Mouse (Mus musculus) heart, postnatal 14 days (tissue): ENCODE results near the gene Hdac9. TPM values are rescaled to one million over a fixed set of nuclear protein-coding genes. Genes with fewer than 3 reads are reported as not detected.

Experiments used
- DNase-seq, 2 experiments: peaks; one replicate each; pipeline ENCODE4 v3.0.0; 2021 to 2022
- intact Hi-C: fragments of 180-260 bp; cut with DNase I; formaldehyde crosslinking; loops from one replicate; pipeline ENCODE4 v1.15.1; 2025
- total RNA-seq, 2 experiments: library from RNA; stranded (reverse); gene quantifications; 2 replicates each; pipeline ENCODE4 v1.2.3; 2021

Gene Hdac9
- total RNA-seq, 2 experiments from 2014 or later, result 17.0 to 21.0 TPM

DNA sequence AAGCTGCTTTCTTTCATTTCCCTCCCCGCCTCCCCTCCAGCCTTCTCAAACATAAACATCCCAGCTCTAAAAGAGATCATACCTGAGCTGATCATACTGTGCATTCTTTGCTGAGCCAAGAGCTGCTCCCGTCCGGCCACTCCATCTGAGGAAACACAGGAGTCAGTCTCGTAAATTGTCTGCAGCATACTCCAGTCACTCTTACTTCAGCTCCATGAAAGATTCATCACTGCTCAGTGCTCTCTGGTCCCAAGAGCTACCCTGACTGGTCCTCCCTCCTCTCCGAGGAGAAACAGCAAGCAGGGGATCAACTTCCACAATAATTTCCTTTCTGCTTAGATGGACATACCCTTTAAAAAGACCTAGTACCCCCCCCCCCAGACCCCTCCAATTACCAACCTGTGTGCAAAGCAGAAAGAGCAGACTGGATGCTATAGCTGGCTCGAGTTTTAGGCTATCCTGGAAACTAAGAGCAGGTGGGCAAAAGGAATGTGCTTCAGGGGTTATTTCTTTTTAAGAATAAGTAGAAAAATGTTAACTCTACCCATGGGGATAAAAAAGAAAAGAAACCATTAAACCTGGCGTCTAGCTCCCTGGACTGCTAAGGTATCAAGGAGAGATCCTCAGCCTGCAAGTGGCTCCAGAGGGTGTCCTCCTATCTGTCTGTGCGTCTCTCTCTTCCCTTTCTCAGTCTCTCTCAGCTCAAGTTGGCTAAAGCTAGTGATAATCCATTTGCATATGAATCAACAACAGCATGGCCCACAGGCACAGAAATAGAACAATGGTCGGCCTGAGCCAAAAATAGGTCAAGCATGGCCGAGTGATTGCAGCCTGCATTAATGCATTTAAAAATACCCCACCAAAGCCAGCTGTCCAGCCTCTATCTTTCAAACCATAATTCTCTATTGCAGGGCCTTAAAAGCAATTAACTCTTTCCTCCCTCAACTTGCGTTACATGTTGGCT, 388.4 kb downstream of the Hdac9 start:
- intact Hi-C loops, result loop anchor here (2.0 to 5.0 kb wide), 2 partner anchors 41 to 82 kb away; no protein-coding TSS in a partner anchor
- peak; percentile 35 to 48 for DNase-seq

GRCm38 (mm10) chr12:34527761-34528160, 389.1 kb downstream of the Hdac9 start:
- intact Hi-C loops, result loop anchor here (2.0 to 5.0 kb wide), 2 partner anchors 40 to 81 kb away; no protein-coding TSS in a partner anchor

DNA sequence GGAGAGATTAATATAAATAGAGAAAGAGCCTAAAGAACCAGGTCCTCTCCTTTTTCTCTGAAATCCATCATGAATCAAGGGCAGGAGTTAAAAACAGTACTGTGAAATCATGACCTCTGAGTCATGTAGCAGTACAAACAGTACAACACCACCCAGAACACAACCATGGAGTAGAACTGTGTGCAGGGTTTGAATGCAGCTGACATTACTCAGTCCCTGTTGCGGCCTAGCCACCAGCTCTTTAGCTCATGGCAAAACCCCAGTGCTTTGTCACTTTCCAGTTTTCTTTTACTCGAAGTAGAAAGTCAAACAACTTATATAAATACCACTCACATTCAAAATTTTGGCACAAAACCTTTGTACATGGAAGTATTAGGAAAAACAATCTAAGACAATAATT, 395.4 kb downstream of the Hdac9 start:
- intact Hi-C loops, result no loop called here
- no peak for DNase-seq

More at GRCm38 (mm10) chr12:34527761-34528160, 389.1 kb downstream of the Hdac9 start:
- DNase-seq, result no peak

DNA sequence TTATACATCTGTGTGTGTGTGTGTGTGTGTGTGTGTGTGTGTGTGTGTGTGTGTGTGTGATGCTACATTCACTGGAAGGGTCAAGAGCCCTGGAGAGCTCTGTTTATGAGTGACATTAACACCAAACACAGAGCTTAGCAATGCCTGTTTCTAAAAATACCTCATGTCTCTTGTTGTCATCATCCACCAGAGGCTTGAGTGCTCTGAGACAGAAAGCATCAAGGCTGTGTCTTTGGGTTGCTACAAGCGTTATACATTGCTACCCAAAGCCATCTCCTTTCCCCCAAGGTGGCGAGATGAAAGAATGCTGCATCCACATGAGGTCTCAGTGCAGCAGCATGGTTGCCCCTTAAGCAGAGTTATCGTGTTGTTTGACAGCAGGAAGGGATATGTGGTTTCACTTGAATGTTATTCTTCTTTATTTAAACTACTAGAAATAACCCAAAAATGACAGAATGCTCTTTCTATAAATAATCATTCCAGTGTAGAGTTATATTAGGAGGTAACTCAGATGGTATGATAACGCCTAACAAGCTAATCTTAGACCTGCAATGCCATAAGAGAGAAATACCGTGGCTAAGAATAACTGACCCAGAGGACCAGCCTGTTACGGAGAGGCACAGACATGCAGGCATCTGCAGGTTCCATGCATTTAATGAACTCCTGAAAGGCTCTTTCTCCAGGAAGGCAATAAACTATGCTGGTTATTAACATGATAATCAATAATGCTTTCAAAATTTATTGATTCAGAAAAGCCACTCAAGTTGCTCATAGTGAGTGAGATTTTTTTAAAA, 399.9 kb downstream of the Hdac9 start:
- intact Hi-C loops, result no loop called here
- DNase-seq, result no peak

GRCm38 (mm10) chr12:34506345-34506744, 410.6 kb downstream of the Hdac9 start:
- intact Hi-C loops, result no loop called here

DNA sequence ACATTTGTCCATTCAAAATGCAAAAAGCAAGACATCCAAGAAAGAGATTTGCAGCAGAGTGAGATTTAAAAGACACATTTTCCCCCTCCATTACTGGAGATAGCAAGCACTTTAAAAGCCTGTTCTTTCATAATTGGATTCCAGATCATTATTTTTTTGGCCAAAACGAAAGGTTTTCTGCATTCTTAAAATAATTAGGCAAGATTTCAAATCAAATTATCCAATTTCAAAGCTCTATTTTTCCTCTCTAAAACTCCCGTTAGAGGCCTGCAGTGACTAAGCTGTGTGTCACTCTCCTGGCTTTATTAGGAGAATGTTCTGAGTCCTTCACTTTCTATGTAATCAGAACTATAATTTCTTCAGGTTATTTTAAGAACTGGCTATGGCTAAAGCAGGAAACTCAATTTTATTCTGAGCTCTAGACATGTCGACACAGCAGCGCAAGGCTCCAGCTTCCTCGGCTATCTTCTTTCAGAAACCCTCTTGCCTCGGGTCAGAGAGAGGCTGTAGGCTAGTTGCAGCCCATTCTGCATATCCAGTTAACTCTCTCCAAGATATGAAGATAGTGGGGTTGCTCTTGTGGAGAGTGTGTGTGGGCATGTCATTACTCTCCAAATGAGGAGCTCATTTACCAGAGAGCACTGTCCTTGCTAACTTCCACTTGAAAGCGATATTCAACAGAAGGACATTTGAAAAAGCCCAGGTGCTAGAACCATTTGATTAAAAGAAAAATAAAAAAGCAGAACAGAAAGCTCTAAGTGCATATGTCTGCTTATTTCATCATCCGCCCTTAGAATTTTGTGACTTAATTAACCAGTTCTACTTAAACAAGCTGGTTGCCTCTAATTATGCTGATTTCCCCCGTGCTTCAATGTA, 417.9 kb downstream of the Hdac9 start:
- intact Hi-C loops, result no loop called here
- DNase-seq, result no peak

More at GRCm38 (mm10) chr12:34506345-34506744, 410.6 kb downstream of the Hdac9 start:
- no peak for DNase-seq

DNA sequence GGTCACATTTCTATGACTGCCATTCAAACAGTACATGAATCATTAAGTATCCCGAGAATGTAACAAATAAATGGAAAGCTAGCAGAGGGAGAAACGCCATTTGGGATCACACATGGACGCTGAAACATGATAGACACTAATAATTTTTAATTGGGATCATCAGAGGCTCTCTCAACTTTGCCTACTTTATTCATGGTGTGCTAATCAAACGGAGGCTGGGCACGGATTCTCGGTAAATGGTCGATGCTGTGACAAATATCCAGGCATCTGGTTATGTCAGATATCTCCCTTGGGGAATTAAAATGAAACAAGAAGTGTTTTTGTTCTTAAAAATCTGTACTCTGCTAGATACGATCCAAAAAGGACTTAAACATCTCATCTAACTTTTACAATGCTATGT, 418.6 kb downstream of the Hdac9 start:
- no peak for DNase-seq
- intact Hi-C loops, result no loop called here

- intact Hi-C loops, result no loop called here
- DNase-seq, result no peak
Measured at GRCm38 (mm10) chr12:34497702-34498101, 419.2 kb downstream of the Hdac9 start.

DNA sequence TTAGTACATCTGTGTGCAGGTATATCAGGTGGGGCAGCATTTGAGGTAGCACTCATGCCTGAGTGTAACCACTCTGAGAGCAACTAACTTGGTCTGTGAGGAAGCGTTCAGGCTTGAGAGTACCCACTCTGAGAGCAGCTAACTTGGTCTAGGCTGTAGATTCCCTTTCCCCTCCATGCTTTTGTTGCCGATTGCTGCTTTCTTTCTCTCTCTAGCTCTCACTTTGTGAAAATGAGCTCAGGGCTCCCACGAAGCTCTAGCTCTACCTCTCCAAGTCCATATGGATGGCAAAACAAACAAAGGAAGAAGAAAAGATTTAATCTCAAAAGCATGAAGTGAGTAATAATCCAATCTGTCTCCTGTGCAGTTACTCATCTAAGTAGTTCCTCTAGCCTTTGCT, 421.0 kb downstream of the Hdac9 start:
- intact Hi-C loops, result no loop called here
- DNase-seq, result no peak

GRCm38 (mm10) chr12:34489629-34490028, 427.3 kb downstream of the Hdac9 start:
- DNase-seq, result no peak
- intact Hi-C loops, result loop anchor here (5.0 kb wide), 1 partner anchor 38 kb away; no protein-coding TSS in a partner anchor

DNA sequence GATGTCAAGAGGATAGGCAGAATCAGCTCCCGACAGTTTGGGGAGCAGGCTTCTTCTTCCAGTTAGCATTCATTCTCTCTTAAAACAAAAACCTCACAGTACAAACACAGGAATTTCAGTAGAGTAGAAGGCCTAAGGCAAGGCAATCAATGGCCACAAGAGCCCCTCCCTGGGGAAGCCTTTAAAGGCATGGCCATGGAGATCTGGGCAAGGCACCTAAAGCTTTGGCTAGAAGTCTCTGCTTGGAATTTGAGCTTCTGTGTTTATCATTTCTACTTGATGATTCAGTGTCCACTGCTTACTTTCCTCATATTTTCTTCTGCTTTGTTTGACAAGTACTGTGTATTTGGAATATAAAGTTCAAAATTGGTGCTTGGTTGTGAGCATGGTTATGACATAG, 429.2 kb downstream of the Hdac9 start:
- intact Hi-C loops, result loop anchor here (5.0 kb wide), 1 partner anchor 40 kb away; no protein-coding TSS in a partner anchor
- DNase-seq, result no peak

DNA sequence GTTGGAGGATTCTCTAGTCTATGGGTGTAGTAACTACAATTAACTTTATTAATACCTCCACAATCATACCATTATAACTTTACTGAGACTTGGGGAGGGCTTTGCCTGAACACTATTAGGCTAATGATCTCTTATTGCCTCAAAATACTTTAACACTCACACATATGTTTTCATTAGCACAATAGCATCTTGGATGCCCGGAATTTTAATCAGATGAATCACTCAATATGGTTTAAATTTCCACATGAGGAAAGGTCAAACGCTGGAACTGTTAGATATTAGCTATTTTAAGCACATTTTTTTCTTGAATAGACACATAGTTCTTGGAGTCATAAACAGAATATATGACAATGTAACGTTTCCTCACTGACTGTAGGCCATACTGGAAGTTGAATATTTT, 429.9 kb downstream of the Hdac9 start:
- DNase-seq, result no peak
- intact Hi-C loops, result loop anchor here (5.0 kb wide), 1 partner anchor 40 kb away; no protein-coding TSS in a partner anchor

- intact Hi-C loops, result loop anchor here (5.0 kb wide), 1 partner anchor 41 kb away; no protein-coding TSS in a partner anchor
- no peak for DNase-seq
Measured at GRCm38 (mm10) chr12:34486016-34486415, 430.9 kb downstream of the Hdac9 start.

GRCm38 (mm10) chr12:34481702-34482101, 435.2 kb downstream of the Hdac9 start:
- no peak for DNase-seq
- intact Hi-C loops, result no loop called here

GRCm38 (mm10) chr12:34472949-34473651, 443.8 kb downstream of the Hdac9 start:
- no peak for DNase-seq
- intact Hi-C loops, result no loop called here

- intact Hi-C loops, result no loop called here
- peak; percentile 8 to 26 for DNase-seq
Measured at GRCm38 (mm10) chr12:34472542-34472941, 444.4 kb downstream of the Hdac9 start.

- intact Hi-C loops, result no loop called here
- no peak for DNase-seq
Measured at GRCm38 (mm10) chr12:34461728-34462127, 455.2 kb downstream of the Hdac9 start.

DNA sequence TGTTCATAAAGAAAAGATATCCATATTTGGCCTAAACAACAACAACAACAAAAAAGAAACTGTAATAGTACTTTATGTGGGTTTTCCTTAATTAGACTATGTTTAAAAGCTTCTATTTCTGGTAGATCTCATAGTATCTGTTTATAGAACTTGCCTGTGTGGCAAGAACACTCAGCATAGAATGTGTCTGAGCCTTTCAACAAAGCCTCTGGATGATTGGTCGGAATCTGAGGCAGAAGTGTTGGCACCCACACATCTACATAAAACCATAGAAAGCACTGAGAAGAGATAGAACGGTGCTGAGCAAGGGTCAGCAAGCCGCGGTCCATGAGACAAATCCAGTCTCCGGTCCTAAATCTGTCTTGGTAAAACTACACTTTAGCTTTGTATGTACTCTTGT, 464.3 kb downstream of the Hdac9 start:
- no peak for DNase-seq
- intact Hi-C loops, result no loop called here

DNA sequence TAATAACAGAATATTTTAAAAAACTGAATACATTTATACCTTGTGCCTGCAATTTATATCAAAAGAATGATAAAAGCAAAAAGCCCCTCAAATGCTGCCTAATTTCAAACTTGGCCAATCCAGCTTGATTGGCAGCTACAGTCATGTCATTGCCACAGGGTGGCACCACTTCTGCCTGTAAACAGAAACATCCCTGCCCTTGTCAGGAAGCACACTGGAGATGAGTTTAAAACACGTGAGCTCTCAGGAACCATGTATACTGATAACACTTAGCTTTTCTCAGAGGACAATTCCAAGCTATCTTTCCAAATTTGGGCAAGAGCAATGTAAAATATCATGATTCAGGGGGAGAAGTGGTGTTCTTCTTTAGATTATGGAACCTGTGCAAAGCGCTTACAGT, 465.7 kb downstream of the Hdac9 start:
- DNase-seq, result peak in 1 of 2 experiments; percentile 37
- intact Hi-C loops, result no loop called here
